Mouse (Mus musculus) R1 (cell line): ENCODE data around the gene Kat7.

ENCODE experiments used
- DNase-seq: peaks from one replicate; pipeline ENCODE4 v3.0.0-alpha.2; 2018; ENCODE audit warnings: low read depth, low spot score

Gene Kat7

DNA sequence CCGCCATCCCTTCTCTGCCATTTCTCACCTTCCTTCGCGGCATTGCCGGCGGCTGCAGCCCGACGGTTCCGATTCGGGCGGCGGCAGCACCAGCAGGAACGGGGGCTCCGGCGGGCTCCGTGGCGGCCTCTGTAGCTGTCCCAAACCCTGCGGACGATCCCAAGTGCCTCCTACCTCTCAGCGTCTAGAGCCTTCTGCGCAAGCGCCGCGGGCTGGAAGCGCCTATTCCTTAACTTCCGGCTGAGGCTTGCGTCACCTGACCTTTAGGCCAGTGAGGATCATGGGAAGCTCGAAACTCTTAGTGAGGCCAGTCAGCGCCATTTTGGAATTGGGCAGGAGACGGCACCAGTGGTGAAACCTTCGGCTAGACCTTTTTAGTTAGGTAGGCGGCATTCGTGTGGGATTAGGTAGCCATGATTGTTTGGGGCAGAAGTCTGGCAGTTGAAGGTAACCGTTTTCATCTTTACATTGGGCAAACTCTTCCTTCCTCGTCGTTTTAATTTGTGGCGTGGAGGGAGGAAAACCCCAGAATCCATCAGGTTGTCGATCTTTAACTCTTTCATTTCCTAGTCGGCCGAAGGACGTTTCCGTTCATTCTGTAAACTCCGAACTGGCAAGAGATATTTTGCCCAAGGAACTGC lies at the start of gene Kat7:
Gene Kat7, minus strand, starts transcription at position 240 of the 641 bp plus-strand sequence.
- DNase-seq = peak; percentile 100

DNA sequence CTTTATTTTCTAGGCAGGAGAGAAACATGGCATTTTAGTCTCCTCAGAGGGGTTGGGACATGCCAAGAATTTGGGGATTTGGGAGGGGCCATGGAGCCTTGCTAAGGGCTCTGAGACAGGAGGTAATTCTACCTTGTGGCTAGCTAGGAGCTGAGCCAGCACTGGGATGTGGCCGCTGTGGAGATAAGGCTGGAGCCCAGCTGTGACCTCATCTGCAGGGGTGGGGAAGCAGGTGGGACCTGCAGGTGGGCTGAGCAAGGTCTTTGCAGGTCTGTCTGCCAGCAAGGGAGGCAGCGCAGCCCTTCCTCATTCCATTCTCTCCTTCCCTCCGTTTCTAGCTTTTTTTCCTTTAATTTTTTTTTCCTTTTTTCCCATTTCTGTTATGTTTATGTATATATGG lies 48.2 kb upstream of the Kat7 start:
- DNase-seq = no peak

DNA sequence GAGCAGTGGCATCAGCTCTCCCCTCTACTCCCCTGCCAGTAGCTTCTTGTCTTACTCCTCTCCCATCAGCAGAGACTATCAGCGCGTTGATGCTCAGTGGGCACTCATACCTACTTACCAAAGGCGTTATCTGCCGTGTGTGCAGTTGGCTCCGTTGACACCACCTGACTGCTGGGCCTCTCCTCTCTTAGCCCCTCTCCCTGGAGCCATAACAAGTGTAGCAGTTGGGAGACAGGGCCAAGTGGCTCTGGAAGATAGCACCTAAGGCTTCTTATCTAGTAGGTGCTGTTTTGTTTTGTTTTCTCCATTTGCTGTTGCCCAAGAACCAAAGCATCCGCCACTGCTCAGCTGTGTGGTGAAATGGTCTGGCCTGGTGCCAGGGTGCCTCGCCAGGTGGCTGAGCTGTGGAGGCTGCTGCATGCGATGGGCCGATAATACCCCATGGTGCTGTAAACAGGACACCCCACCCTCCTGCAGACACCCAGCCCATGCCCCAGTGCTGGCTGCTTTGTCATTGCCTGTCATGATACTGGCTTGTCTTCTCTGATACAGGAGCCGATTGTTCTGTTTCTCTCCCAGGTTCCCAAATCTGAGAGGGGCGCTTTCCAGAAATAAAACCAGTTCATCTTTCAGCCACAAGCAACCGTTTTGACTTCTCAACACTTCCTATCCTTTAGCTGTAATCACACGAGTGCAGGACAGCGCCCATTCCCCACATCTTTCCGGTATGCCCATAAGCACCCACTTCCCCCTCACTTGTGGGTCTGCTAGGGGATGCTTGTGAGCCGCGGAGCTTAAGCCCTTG lies 46.6 kb upstream of the Kat7 start:
- DNase-seq = no peak

DNA sequence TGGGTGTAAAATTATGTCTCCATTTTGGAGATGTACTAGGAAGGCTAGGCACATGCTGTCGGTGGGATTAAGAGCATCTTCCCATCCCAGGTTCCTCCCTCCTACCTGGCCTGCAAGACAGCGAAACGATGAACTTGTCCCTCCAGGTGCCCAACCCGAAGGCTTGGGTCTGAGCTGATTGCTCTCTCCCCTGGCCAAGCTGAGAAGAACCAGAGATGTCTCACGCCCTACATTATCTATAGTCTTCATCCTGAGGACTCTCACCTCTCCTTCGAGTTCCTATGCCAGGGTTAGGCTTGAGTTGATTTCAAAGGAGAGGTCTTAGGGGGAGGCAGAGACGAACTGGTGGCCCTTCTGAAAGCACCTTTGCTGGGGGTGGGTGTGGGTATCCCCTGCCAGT lies 46.0 kb upstream of the Kat7 start:
- no peak for DNase-seq

DNA sequence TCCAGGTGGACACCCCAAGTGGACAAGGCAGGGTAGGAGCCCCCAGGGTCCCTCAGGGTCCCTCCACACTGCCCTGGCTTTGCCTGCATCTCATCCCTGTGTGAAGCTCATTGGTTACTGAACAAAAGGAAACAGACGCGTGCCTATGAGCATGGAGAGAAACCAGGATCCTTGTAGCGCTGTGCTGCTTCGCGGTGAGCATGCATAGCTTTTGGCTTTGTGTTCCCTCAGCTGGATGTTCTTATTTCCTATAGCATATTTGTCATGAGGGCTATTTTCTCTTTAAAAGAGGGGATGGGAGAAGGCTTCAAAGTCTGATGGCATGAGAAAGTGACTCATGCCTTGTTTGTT lies 45.6 kb upstream of the Kat7 start:
- DNase-seq = no peak

DNA sequence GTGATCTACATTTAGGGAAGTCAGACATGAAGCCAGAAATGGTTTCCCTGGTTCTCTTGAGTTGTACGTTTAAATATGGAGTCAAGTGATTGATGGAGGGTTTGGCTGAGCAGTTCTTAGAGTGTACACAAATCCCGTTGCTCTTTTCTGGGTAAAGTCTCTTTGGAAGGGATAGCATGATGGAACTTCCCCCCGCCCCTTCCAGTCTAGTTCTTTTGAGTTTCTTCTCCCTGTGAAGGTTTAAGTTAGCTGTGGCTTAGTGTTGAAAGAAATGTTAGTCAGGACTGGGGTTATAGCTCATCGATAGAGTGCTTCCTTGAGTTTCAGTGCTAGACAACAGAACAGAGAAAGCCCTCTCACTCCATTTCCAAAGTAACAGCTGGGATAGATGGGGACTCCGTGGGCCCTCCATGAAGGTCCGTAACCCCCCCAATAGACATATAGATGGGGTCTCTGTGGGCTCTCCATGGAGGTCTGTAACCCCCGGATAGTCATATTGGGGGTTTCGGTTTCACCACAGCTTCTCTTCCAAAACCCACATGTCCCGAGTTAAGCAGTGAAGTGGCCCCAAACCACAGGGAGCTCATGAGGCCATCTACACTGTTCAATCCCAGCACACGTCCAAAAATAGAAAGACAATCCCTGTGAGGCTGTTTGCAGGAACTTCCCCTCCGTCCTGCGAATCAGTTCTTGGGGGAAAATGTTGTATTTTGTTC lies 45.1 kb upstream of the Kat7 start:
- DNase-seq = no peak

DNA sequence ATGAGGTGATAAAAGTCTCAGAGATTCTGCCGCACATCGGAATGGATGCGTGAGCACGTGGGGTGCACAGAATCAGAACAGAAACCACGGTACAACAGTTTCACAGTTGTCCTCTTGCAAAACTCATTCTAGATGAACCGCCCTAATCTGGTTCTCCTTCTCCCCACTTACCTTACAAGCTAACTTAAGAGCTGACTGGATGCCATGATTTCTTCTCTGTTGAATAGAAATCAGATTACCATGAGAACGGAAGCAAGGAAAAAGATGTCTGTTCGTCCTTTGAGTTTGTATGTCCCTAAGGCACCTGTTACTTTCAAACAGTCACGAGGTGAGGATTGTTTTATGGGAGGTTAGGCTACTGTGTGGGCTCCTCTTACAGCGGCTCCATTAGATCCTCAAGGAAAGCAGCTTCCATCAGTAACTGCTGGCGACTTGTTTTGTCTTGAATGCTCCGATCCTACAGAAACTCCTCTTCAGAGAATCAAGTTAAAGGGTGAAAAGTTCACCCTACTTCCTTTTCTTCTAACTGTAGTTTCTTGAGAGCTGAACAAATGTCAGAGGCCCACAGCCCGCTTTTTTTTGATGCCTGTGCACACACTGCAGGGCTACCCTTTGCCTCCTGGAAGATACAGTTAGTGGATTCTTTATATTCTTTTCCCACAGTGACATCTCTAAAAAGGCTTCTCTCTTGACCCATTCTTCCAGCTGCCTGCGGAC lies 44.3 kb upstream of the Kat7 start:
- DNase-seq = peak; percentile 50

DNA sequence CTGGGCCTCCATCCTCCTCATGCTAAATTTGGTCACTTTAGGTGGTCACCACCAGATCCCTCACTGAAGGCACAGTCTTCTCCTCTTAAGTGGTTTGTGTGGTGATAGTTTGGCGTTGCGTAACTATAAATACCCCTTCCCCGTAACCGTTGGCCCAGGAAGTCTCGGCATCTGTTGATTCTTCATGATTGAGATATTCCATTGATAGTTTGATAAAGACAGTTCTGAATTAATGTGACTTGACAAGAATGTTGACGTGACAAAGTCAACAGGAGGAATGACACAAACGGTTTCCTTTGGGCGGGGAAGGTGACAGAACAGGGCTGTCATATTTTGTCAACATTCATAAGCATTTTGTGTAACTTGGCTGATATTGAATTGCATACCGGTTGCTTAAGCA lies 43.2 kb upstream of the Kat7 start:
- DNase-seq = no peak

DNA sequence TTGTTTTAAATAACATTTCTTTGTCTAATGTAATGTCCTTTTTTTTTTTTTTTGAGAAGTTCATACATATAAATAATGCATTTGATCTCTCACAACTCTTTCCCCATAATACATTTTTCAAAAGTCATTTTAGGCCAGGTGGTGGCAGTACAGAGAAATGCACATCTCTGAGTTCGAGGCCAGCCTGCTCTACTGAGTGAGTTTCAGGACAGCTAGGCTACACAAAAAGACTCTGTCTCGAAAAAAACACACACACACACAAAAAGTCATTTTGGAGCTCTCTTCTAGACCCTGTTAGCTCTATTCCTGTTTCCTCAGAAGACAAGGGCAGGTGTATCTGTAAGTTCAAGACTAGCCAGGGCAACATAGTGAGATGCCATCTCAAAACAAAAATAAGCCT lies 42.6 kb upstream of the Kat7 start:
- DNase-seq = no peak

DNA sequence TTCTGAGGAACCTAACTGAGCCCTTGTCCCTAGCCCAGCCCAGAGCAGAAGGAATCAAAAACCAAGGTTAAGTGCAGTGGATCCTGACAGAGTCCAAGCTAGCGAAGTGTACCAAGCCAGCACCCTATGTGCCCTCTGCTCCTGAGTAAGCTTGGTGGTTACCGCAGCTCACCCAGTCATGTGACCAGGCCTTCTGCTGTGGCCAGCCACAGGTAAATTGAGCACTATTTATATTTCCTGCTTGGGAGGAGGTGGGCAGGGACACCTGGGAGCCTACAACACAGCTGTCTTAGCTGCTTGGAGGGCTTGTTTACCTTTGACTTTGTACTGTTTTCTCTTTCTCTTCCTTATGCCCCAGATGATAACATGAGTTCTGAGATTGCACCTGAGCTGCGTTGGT lies 40.9 kb upstream of the Kat7 start:
- no peak for DNase-seq

DNA sequence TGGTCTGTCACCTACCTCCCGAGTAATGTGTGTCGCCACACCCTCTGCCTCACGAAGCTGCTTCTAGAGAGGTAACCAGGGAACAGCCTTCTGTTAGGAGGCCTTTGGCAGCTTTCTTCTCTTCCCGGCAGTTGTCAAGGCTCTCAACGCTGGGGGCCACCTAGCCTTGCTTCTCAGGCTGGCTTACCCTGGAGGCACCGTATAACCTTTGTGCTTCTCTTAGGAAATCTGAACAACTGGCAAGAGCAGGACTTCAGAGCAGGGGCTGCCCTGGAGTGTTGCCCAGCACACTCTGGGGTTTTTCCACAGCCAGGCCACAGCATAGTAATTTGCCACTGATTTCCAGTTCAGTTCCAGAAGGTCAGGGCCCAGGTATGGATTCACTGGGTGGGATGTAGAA lies 40.2 kb upstream of the Kat7 start:
- DNase-seq = no peak

DNA sequence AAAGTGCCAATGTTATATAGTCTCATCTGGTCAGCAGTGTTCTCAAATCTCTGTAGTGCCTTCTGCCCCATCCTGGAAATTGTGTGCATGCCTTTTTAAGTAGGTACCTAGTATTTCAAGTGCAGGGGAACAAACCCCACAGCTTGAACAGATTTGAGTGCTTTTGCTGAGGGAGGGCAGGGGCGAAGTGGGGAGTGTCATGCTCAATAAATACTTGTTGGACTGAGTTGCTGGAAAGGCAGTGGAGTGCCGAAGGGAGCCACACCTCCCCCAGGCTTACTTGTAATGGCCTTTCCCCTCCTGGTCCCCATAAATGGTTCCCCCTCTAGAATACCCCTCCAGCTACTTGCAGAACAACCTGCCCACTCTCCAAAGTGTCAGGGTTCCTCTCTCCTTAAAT lies 34.1 kb upstream of the Kat7 start:
- DNase-seq = no peak

DNA sequence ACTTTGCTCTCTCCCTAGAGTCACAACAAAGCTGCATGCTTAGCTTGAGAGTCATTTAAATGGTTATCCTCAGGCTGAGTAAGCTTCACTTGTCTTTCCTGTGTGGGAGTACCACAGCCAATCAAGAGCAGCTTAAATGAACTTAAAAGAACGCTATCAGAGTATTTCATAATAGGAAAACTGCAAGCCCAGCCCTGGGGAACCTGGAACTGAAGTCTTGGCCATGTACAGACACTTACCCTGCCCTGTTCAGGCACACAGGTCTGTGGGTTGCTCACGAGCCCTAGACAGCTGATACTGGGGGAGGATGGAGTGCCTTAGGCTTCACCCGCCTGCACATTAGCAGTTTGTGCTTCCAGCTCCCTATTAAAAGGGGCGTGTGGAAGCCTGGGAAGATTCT lies 33.1 kb upstream of the Kat7 start:
- no peak for DNase-seq

DNA sequence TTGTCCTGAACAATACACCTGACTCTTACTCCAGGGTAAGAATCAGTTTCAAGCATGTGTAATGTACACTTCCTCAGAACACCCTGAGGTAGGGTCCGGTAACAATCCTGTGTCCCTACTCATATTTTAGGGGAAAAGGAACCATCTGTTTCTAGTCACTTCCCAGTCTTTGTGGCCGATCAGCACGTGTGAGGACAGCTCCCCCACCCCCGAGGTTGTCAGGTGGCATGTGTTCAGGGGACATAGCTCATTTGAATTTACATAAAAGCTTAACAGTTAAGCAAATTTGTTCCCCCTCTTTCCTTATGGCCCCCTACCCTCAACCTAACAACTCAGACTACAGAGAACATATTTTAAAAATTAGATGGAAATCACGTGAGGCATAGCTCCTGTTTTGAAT lies 30.6 kb upstream of the Kat7 start:
- DNase-seq = no peak

DNA sequence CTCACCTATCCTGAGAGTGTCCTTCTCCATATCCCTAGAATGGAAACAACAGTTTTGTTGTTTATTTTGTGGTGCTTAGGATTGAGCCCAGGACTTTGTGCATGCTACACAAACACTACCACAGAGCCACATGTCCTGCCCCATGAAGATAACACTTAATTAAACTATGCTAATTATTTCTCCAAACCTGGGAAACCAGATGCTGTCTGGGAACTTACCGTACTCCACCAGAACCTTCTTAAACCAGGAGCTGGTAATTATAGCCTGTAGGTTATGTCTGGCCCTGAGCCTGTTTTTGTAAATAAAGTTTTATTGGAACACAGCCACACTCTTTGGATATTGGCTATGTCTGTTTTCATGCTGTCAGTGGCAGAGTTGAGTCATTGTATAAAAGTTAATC lies 30.2 kb upstream of the Kat7 start:
- DNase-seq = no peak

DNA sequence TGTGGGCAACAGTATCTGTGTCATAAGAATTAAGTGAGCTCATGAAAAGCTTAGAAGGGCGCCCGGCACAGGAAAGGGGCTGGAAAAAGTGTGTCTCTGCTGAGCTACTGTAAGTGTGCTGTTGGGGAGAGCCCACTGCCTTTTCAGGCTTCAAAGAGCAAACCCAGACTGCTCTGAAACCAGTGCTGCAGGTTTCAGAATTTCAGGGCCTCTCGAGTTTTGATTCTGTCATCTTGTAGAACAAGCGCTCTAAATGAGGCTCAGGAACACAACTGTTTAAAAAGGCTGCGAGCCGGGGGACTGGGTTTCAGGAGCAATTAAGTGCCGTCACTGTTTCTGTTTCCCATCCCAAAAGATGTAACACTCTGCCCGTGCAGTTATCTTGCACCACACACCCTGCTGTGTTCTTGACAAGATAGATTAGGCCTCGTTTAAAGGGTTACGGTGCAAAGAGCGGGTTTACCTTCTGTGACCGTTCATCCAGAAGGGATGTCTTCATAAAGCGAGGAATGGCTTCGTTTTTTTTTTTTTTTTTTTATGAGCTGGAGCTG lies 29.5 kb upstream of the Kat7 start:
- no peak for DNase-seq

DNA sequence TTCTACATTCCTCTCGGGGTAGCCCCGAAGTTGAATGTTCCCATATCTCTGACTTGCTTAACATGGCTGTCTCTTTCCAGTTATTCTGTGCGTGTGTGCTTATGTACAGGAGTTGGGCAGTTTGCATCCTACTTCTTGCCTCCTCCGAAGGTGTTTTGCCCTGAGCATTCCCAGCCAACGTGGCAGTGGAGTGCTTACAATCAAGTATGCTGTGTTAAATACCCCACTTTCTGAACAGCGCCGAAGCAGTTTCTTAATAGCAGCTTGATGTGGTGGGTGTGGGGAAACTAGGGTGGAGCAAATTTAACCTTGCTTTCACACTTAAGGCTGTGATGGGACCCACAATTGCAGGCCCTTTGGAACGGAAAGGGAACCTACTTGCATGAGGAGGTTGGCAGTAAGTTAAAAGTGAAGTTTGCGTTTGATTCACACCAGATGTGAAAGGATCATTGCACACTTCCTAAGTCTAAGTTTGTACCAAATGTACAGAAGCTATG lies 27.8 kb upstream of the Kat7 start:
- DNase-seq = no peak

DNA sequence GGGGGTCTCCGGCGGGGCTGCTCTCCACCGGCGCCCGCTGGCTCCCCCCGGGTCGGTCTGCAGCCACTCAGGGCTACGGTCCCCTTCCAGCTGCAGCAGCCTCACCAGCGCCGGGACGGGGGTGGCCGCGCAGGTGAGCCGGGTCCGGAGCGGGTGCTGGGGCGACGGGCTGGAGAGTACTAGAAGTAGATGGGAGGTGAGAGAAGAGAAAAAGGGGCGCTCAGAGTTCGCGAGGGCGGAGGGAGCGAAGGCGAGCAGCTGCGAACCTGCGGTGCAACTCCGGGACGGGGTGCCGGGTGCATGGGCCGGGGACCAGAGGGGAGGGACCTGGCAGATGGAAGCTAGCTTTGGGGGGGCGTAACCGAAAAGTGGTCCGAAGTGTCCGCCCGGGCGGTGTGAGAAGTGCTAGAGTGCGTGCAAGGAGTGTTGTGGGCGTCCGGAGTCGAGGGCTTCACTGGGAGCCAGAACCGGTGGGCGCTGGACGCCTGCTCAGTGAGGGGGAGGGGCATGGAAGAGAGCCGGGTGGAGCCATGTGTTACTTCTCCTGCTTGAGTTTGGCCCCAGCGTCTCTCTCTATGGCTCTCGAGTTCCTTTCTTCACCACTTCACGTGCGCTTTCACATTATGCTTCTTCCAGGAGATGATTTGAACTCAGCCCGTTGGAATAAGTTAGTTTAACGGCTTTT lies 27.2 kb upstream of the Kat7 start:
- peak; percentile 86 for DNase-seq

DNA sequence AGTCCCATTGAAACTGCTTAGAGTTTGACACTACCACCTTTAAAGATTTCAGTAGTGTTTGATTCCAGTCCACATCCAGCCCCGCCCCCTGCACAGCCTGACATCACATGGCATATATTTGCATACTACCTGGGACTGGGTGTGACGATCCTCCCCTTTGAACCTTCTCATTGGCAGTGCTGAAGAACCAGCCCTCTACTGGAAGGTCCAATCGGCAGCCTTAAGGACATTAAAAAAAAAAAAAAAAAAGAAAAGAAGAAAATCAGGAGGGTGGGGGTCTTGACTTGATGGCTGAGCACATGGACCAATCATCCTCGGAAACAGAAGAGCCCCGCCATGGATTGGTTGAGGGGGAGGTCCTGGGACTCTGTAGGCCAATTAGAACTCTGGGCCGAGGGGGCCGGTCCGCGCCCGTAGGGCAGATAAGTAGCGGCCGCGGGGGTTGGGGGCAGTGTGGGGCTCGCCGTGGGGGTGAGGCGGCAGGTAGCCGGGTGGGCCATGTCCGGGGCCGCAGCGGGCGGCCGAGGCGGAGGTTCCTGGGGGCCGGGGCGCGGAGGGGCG lies 26.6 kb upstream of the Kat7 start, which contains the start of gene Fam117a:
Gene Fam117a, plus strand, starts transcription at position 451 of the 561 bp plus-strand sequence.
- peak; percentile 100 for DNase-seq

DNA sequence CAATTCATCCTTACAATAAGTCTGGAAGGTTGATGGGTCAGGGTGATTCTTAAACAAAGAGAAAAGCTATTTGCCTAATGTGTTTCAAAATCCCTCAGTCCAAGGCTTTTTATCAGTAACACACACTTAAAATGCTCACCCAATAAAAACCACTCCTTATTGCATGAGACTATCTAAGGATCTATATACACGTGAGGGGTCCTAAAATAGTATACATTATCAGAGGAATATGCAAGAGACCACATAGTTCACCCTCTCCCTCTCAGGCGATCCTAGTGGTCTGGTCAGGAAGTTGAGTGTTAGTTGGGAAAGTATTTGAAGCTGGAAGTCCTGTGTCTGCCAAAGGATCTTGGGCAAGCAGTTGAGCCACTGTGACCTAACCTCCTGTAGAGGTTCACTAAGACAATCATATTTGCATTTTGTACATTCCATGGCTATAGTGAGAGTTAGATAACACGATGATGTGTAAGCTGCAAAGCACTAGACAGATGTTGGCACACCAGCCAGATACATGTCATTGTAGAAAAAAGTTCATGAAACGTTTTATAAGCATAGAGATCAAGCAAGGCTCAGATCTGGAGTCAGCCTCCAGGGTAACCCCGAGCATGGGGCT lies 24.5 kb upstream of the Kat7 start:
- no peak for DNase-seq
